Mouse (Mus musculus): ENCODE measurements around the gene Tex29. TPM values are rescaled to one million over a fixed set of nuclear protein-coding genes. Genes with fewer than 3 reads are reported as not detected.

Tex29 gene
- polyA plus RNA-seq, 1 experiment from 2014 or later, result not detected

DNA sequence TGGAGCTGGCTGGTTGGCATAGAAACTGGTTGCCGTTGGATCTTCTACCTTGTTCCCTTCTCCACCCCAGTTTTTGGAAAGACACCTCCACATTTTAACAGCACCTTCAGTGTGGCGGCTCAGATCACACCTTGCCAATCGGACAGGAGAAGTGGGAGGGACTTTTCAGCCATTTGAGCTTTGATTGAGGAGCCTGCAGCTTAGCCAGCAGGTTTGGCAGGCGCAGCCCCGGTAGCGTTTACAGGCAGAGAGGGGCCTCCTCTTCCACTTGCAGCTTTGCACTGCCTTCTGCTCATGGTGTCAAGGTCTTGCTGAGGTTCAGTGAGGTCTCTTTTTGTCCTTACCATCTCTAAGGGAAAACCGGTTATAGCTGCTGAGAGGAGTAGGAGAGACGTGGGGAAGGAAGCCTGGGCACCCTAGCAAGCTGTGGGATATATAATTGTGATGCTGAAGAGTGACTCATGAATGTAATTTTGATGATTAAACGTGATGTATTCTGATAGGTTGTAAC lies 17.7 kb upstream of the Tex29 start:
- H3K27ac ChIP-seq (ENCODE audit: low read depth, low read length), result no peak overlapping the region
- WGBS, result 79% methylated on average over 9 of the region's 9 CpGs
- no peaks in the 10 kb centered on the region for H3K9me3 ChIP-seq (ENCODE audit: control insufficient read depth, low read length)
- DNase-seq (ENCODE audit: low spot score), result no peak
- no peak for ATAC-seq (ENCODE audit: insufficient read depth, low FRiP score, low TSS enrichment)
- H3K9ac ChIP-seq (ENCODE audit: low read length), result no peak overlapping the region
- H3K4me2 ChIP-seq (ENCODE audit: low read depth), result no peak overlapping the region
- H3K4me1 ChIP-seq (ENCODE audit: control insufficient read depth, insufficient read depth, low read length), result no peaks in the 10 kb centered on the region
- H3K27me3 ChIP-seq (ENCODE audit: control insufficient read depth, insufficient read depth, low read length), result no peaks in the 10 kb centered on the region
- no peak overlapping the region for H3K4me3 ChIP-seq (ENCODE audit: low read depth, low read length)
- peaks cover 31% of the 10 kb centered on the region for H3K36me3 ChIP-seq (ENCODE audit: control insufficient read depth, insufficient read depth, low read length)

DNA sequence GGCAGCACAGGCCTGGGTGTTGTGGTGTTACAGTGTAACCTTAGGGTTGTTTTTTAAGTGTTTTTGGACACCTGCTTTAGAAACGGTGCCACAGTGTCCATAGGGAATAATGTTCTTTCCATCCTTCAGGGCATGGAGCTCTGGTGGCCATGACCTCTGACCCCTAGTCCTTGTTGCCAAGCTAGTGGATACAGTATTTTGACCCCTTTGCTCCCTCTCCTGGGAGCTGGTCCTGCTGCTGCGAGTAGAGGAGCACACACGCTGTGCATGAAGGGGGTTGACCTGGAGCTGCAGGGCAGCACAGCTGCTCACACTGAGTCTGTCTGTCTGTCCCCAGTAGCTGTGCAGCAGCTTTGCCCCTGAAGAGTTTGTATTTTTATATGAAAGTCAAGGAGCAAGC lies 14.5 kb upstream of the Tex29 start:
- ATAC-seq (ENCODE audit: insufficient read depth, low FRiP score, low TSS enrichment) (no peak), DNase-seq (ENCODE audit: low spot score) (no peak)
- no peak overlapping the region for H3K27ac ChIP-seq (ENCODE audit: low read depth, low read length)
- H3K4me2 ChIP-seq (ENCODE audit: low read depth), result no peak overlapping the region
- H3K36me3 ChIP-seq (ENCODE audit: control insufficient read depth, insufficient read depth, low read length), result peaks cover 11% of the 10 kb centered on the region; the same call in 1 of the 2 replicates
- peaks cover 6% of the 10 kb centered on the region; the same call in 1 of the 2 replicates for H3K4me1 ChIP-seq (ENCODE audit: control insufficient read depth, insufficient read depth, low read length)
- H3K9me3 ChIP-seq (ENCODE audit: control insufficient read depth, low read length), result no peaks in the 10 kb centered on the region
- H3K9ac ChIP-seq (ENCODE audit: low read length), result no peak overlapping the region
- no peak overlapping the region for H3K4me3 ChIP-seq (ENCODE audit: low read depth, low read length)
- WGBS, result 47% methylated on average over 3 of the region's 3 CpGs
- no peaks in the 10 kb centered on the region for H3K27me3 ChIP-seq (ENCODE audit: control insufficient read depth, insufficient read depth, low read length)

DNA sequence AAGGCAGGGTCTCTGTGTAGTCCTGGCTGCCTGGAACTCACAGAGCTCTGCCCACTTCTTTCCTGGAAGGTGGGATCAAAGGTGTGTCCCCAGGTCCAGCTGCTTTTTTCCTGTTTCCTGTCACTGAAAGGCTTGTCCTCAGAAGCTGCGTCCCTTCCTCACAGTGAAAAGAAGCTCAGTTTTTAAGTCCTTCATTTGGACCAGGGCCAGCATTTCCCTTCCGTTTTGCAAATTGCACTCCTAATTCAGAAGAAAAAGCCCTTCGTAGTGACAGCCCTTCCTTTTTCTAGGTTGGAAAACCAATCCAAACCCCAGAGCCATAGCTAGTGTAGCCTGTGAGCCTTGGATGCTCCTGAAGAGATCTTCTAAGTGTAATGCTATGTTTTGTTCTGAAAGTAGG lies 13.0 kb upstream of the Tex29 start:
- Histone ChIP-seq H3K4me3 (ENCODE audit: low read depth, low read length) (no peak overlapping the region), H3K27ac (ENCODE audit: low read depth, low read length) (no peak overlapping the region), H3K4me2 (ENCODE audit: low read depth) (no peak overlapping the region), H3K9ac (ENCODE audit: low read length) (no peak overlapping the region), H3K9me3 (ENCODE audit: control insufficient read depth, low read length) (no peaks in the 10 kb centered on the region), H3K4me1 (ENCODE audit: control insufficient read depth, insufficient read depth, low read length) (peaks cover 6% of the 10 kb centered on the region; the same call in 1 of the 2 replicates), H3K36me3 (ENCODE audit: control insufficient read depth, insufficient read depth, low read length) (peaks cover 10% of the 10 kb centered on the region), H3K27me3 (ENCODE audit: control insufficient read depth, insufficient read depth, low read length) (no peaks in the 10 kb centered on the region)
- 95% methylated on average over 3 of the region's 3 CpGs for WGBS
- ATAC-seq (ENCODE audit: insufficient read depth, low FRiP score, low TSS enrichment) (no peak), DNase-seq (ENCODE audit: low spot score) (no peak)

DNA sequence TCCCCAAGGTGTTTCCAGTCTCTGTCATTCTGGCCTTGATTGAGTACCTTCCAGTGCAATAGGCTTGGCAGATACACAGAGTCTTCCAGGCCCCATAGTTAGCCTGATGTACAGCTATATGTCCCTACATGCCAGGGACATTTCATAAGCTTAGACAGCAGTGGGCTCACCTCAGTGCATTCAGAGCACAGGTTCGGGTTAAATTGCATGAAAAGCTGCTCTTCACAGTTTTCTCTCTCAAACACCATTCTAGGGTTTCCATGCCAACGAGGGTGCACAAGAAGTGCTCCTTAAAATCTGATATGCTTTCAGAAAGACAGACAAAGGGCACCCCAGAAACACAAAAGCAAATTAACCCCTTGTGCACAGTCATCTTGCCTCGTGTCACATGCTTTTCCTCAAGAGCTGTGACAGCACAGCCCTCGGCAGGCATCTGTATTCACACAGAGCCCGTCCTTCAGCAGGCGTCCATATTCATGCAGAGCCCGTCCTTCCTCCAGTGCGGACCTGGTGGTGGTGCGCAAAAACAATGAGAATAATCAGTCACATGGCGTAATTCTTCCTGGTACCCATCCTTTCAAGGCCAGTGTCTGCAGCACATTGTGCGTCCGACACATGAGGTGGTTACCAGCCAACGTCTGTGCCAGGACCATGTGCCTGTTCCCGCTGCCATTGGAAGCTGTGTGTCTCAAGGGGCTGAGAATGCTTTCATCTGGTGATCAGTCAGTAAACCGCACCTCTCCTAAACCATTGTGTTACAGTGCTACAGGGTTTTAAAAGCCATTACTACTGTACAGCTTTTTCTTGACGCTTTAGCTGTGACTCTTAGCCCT lies 9.8 kb upstream of the Tex29 start:
- peaks cover 6% of the 10 kb centered on the region; the same call in 1 of the 2 replicates for H3K4me1 ChIP-seq (ENCODE audit: control insufficient read depth, insufficient read depth, low read length)
- no peak overlapping the region for H3K27ac ChIP-seq (ENCODE audit: low read depth, low read length)
- 74% methylated on average over 16 of the region's 16 CpGs for WGBS
- H3K9me3 ChIP-seq (ENCODE audit: control insufficient read depth, low read length), result no peaks in the 10 kb centered on the region
- H3K4me3 ChIP-seq (ENCODE audit: low read depth, low read length), result no peak overlapping the region
- peaks cover 13% of the 10 kb centered on the region for H3K36me3 ChIP-seq (ENCODE audit: control insufficient read depth, insufficient read depth, low read length)
- ATAC-seq (ENCODE audit: insufficient read depth, low FRiP score, low TSS enrichment), result 0 out of 2 replicates have a peak, but pooled peaks have one; percentile 23
- no peaks in the 10 kb centered on the region for H3K27me3 ChIP-seq (ENCODE audit: control insufficient read depth, insufficient read depth, low read length)
- no peak for DNase-seq (ENCODE audit: low spot score)
- H3K9ac ChIP-seq (ENCODE audit: low read length), result no peak overlapping the region
- H3K4me2 ChIP-seq (ENCODE audit: low read depth), result no peak overlapping the region

DNA sequence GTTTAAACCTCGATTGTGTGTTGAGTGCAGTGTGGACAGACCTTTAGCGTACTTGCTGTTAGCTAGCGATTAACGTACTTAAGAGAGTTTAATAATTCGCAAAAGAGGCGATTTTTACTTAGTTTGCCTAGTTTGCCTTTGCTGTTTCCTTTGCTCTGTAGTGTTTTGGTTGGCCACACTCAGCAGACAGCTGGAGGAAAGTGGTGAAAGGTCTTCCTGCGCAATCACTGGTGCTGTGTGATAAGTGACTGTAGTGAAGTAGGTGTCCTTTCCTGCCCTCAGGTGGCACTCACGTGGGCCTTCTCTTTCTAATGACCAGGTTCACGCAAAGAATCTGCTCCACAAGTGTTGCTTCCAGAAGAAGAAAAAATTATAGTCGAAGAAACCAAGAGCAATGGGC lies 9.1 kb upstream of the Tex29 start:
- H3K27me3 ChIP-seq (ENCODE audit: control insufficient read depth, insufficient read depth, low read length), result no peaks in the 10 kb centered on the region
- H3K4me1 ChIP-seq (ENCODE audit: control insufficient read depth, insufficient read depth, low read length), result peaks cover 6% of the 10 kb centered on the region; the same call in 1 of the 2 replicates
- ATAC-seq (ENCODE audit: insufficient read depth, low FRiP score, low TSS enrichment), result no peak
- H3K9me3 ChIP-seq (ENCODE audit: control insufficient read depth, low read length), result no peaks in the 10 kb centered on the region
- H3K27ac ChIP-seq (ENCODE audit: low read depth, low read length), result no peak overlapping the region
- H3K36me3 ChIP-seq (ENCODE audit: control insufficient read depth, insufficient read depth, low read length), result peaks cover 11% of the 10 kb centered on the region
- WGBS, result 94% methylated on average over 10 of the region's 10 CpGs
- no peak overlapping the region for H3K4me2 ChIP-seq (ENCODE audit: low read depth)
- no peak overlapping the region for H3K9ac ChIP-seq (ENCODE audit: low read length)
- DNase-seq (ENCODE audit: low spot score), result no peak
- no peak overlapping the region for H3K4me3 ChIP-seq (ENCODE audit: low read depth, low read length)

DNA sequence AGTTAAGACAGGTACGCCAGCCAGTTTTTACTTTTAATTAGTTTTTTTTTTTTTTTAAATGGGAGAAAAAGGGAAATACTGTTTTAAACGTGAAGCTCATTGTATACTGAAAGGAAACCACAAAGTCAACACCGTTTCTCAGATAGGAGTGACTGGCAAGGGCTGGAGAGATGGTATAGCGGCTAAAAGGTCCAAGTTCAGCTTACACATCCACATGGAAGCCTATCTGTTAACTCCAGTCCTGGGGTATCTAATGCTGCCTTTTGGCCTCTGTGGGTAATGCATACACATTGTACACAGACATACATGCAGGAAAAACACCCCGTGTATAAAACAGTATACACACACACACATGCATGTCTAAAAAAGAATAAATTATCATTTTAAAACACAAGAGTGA lies 8.3 kb upstream of the Tex29 start:
- DNase-seq (ENCODE audit: low spot score), result no peak
- Histone ChIP-seq H3K4me3 (ENCODE audit: low read depth, low read length) (no peak overlapping the region), H3K27ac (ENCODE audit: low read depth, low read length) (no peak overlapping the region), H3K4me1 (ENCODE audit: control insufficient read depth, insufficient read depth, low read length) (peaks cover 6% of the 10 kb centered on the region; the same call in 1 of the 2 replicates), H3K27me3 (ENCODE audit: control insufficient read depth, insufficient read depth, low read length) (no peaks in the 10 kb centered on the region), H3K4me2 (ENCODE audit: low read depth) (no peak overlapping the region), H3K9ac (ENCODE audit: low read length) (no peak overlapping the region), H3K9me3 (ENCODE audit: control insufficient read depth, low read length) (no peaks in the 10 kb centered on the region), H3K36me3 (ENCODE audit: control insufficient read depth, insufficient read depth, low read length) (peaks cover 11% of the 10 kb centered on the region)
- 92% methylated on average over 5 of the region's 5 CpGs for WGBS
- ATAC-seq (ENCODE audit: insufficient read depth, low FRiP score, low TSS enrichment), result no peak

DNA sequence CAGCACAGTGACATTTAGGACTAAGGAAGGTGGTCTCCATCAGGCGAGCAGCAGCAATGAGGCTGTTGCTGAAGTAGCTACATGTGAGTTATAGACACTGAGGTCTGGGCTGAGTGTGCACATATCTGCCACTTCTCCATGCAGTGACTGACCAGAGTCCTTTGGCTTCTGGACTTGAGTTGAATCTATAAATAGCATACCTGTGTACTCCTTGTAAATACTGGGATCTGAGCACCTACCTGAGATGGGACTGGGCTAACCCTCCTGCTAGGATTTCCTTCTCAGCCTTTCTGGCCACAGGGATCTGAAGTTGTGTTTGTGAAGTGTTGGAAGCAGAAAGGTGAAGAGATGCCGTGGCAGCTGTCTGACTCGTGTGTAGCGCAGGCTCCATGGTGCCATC lies 7.1 kb upstream of the Tex29 start:
- H3K4me2 ChIP-seq (ENCODE audit: low read depth), result no peak overlapping the region
- ATAC-seq (ENCODE audit: insufficient read depth, low FRiP score, low TSS enrichment), result no peak
- H3K9me3 ChIP-seq (ENCODE audit: control insufficient read depth, low read length), result no peaks in the 10 kb centered on the region
- no peak overlapping the region for H3K27ac ChIP-seq (ENCODE audit: low read depth, low read length)
- H3K27me3 ChIP-seq (ENCODE audit: control insufficient read depth, insufficient read depth, low read length), result no peaks in the 10 kb centered on the region
- H3K4me3 ChIP-seq (ENCODE audit: low read depth, low read length), result no peak overlapping the region
- H3K36me3 ChIP-seq (ENCODE audit: control insufficient read depth, insufficient read depth, low read length), result peaks cover 11% of the 10 kb centered on the region
- H3K9ac ChIP-seq (ENCODE audit: low read length), result no peak overlapping the region
- DNase-seq (ENCODE audit: low spot score), result no peak
- peaks cover 6% of the 10 kb centered on the region; the same call in 1 of the 2 replicates for H3K4me1 ChIP-seq (ENCODE audit: control insufficient read depth, insufficient read depth, low read length)
- WGBS, result 89% methylated on average over 4 of the region's 4 CpGs

DNA sequence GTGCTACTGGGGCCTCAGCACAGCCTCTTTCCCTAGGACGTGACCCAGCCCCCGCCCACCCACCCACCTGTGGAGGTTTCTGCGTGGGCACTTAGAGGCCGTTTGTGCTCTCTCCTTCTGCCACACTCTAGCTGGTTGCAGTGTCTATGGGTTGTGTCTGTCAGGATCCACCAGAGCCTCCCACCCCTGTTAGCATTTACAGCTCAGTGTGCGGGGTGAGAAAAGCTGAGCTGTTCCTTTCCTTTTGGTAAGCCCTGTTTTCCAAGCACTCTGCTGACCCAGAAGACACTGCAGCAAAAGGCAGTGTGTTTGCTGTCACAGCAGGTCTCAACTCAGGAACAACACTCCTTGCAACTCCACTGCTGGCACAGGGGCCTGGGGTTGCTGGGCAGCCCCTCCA lies 6.1 kb upstream of the Tex29 start:
- no peak for DNase-seq (ENCODE audit: low spot score)
- Histone ChIP-seq H3K4me2 (ENCODE audit: low read depth) (no peak overlapping the region), H3K9ac (ENCODE audit: low read length) (no peak overlapping the region), H3K4me3 (ENCODE audit: low read depth, low read length) (no peak overlapping the region), H3K9me3 (ENCODE audit: control insufficient read depth, low read length) (no peaks in the 10 kb centered on the region), H3K27me3 (ENCODE audit: control insufficient read depth, insufficient read depth, low read length) (no peaks in the 10 kb centered on the region), H3K4me1 (ENCODE audit: control insufficient read depth, insufficient read depth, low read length) (peaks cover 6% of the 10 kb centered on the region; the same call in 1 of the 2 replicates), H3K27ac (ENCODE audit: low read depth, low read length) (no peak overlapping the region), H3K36me3 (ENCODE audit: control insufficient read depth, insufficient read depth, low read length) (peaks cover 11% of the 10 kb centered on the region)
- WGBS, result 81% methylated on average over 5 of the region's 5 CpGs
- no peak for ATAC-seq (ENCODE audit: insufficient read depth, low FRiP score, low TSS enrichment)

DNA sequence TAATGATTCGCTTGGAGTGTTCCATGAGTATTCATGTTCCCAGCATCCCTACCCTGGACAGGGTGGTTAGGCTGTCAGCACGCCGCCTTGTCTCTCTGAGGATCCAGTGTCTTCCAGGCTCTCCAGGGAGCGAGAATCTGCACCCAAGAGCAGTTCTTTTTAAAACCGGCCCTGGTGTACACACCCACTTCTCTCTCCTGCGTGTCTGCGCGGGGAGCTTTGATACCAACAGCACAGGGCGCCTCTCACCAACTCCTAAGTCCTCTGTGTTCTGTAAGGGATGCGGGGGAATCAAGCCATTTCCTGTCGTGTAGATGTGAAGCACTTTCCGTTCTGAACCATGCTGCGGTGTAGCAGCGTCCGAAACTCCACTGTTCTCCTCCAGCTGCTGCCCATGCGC lies 5.6 kb upstream of the Tex29 start:
- DNase-seq (ENCODE audit: low spot score), result no peak
- Histone ChIP-seq H3K9me3 (ENCODE audit: control insufficient read depth, low read length) (no peaks in the 10 kb centered on the region), H3K9ac (ENCODE audit: low read length) (no peak overlapping the region), H3K27me3 (ENCODE audit: control insufficient read depth, insufficient read depth, low read length) (no peaks in the 10 kb centered on the region), H3K27ac (ENCODE audit: low read depth, low read length) (no peak overlapping the region), H3K4me2 (ENCODE audit: low read depth) (no peak overlapping the region), H3K36me3 (ENCODE audit: control insufficient read depth, insufficient read depth, low read length) (peaks cover 11% of the 10 kb centered on the region), H3K4me3 (ENCODE audit: low read depth, low read length) (no peak overlapping the region), H3K4me1 (ENCODE audit: control insufficient read depth, insufficient read depth, low read length) (peaks cover 6% of the 10 kb centered on the region; the same call in 1 of the 2 replicates)
- 95% methylated on average over 16 of the region's 16 CpGs for WGBS
- no peak for ATAC-seq (ENCODE audit: insufficient read depth, low FRiP score, low TSS enrichment)

All from neural tube, embryonic 11.5 days (tissue).